Mouse (Mus musculus) brain, embryonic 14.5 days (tissue): ENCODE measurements around the gene Sort1. TPM values are rescaled to one million over a fixed set of nuclear protein-coding genes. Genes with fewer than 3 reads are reported as not detected.

Experiments used
- DNase-seq: peaks from one replicate; pipeline ENCODE4 v3.0.0-alpha.2; 2011; ENCODE audit warnings: low read depth
- CTCF ChIP-seq: fragments of 200-500 bp; IDR thresholded peaks from 2 replicates; pipeline ENCODE4 v1.5.1; 2012; ENCODE audit warnings: inconsistent platforms, mild to moderate bottlenecking, moderate library complexity, borderline replicate concordance; ENCODE audit not compliant: insufficient read depth, insufficient read length; ENCODE audit errors: extremely low read depth
- POLR2A ChIP-seq: fragments of 200-500 bp; IDR thresholded peaks from 2 replicates; pipeline ENCODE4 v1.6.1; 2012; ENCODE audit warnings: mild to moderate bottlenecking, inconsistent platforms, borderline replicate concordance; ENCODE audit not compliant: poor library complexity, insufficient read depth, insufficient read length, severe bottlenecking; ENCODE audit errors: extremely low read depth
- polyA plus RNA-seq: library from polyadenylated mRNA; depleted of rRNA; stranded (reverse); fragments of >200 nt; gene quantifications from 2 replicates; pipeline ENCODE4 v1.2.3, GENCODE M21; 2012; rRNA removed

Sort1 gene
- polyA plus RNA-seq, 1 experiment: 74.2 TPM

GRCm38 (mm10) chr3:108405536-108406305 lies 121.8 kb downstream of the Sort1 start:
- peak; percentile 87 for DNase-seq
- TF ChIP-seq CTCF: no peak
- TF ChIP-seq POLR2A: no peak

DNA sequence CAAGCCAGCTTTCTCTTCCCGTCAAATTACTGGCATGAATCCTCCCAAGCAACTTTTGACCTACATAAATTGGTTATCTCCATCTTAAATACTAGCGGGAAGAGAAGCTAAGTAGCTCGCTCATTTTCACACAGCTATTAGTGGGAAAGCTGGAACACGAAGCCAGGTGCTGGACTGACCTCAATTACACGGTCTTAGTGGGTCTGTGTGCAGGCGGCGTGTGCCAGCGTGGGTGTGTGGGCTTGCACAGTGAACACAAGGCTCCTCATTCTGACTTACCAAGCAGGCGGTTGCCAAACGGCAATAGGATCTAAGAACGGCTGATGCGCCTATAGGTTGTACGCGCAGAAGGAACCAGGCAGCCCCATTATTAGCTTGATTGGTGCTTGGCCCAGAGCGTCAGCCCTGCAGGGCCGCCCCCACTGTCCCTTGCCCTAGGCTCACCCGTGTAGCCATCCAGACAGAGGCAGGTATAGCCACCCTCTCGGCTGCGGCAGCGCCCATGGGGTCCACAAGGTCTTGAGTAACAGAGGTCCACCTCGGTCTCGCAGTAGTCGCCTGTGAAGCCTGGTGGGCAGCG lies 122.5 kb downstream of the Sort1 start:
- TF ChIP-seq CTCF: no peak
- no peak for TF ChIP-seq POLR2A
- DNase-seq: peak; percentile 61

DNA sequence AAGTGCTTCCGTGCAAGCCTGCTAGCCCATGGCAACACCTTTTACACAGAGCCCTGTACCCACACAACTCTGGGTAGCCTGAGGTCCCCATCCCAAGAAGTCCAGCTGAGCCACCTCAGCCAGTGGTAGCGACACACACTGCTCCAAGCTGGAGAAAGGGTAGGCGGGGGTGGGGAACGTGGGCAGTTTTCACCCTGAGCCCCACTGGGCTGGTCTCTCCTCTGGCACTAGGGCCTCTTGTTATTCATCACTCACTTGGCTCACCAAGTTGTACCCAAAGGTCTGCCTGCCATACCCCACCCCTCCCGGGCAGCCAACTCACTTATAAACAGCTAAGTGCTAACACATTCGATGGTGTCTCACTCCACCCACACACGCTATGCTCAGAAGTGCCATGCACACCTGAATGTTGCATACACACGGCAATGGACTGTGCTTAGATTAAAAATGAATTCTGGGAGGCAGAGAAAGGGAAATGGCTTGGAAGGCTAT lies 124.7 kb downstream of the Sort1 start:
- DNase-seq: no peak
- no peak for TF ChIP-seq POLR2A
- TF ChIP-seq CTCF: no peak

GRCm38 (mm10) chr3:108409656-108410358 lies 125.9 kb downstream of the Sort1 start:
- DNase-seq: peak; percentile 80
- TF ChIP-seq CTCF (no peak), POLR2A (no peak)

- DNase-seq: no peak
- TF ChIP-seq POLR2A (peak; percentile 7; the same call in 1 of the 2 replicates), CTCF (no peak)
Measured at GRCm38 (mm10) chr3:108410359-108410714, 126.5 kb downstream of the Sort1 start.

Other genes starting within 250 kb of the Sort1 start
- gene Gstm4, start 239.2 kb upstream of the Sort1 start, polyA plus RNA-seq: 13.2 and 15.3 TPM in 2 replicates
- gene Ampd2, start 197.4 kb upstream of the Sort1 start, polyA plus RNA-seq: 111 and 118 TPM in 2 replicates
- gene Gnat2, start 191.3 kb upstream of the Sort1 start, polyA plus RNA-seq: 0.05 and 0.18 TPM in 2 replicates
- gene Gnai3, start 137.9 kb upstream of the Sort1 start, polyA plus RNA-seq: 79.0 and 86.6 TPM in 2 replicates
- 1.5 and 2.6 TPM in 2 replicates for gene Gpr61, start 129.2 kb upstream of the Sort1 start, polyA plus RNA-seq
- gene Amigo1, start 97.7 kb upstream of the Sort1 start, polyA plus RNA-seq: 19.5 and 25.0 TPM in 2 replicates
- 8.4 and 8.7 TPM in 2 replicates for gene Cyb561d1, start 82.9 kb upstream of the Sort1 start, polyA plus RNA-seq
- gene Atxn7l2, start 73.1 kb upstream of the Sort1 start, polyA plus RNA-seq: 50.1 and 55.9 TPM in 2 replicates
- gene Sypl2, start 57.4 kb upstream of the Sort1 start, polyA plus RNA-seq: 1.0 and 2.8 TPM in 2 replicates
- gene Psma5, start 27.2 kb upstream of the Sort1 start, polyA plus RNA-seq: 135 and 166 TPM in 2 replicates
- 0.10 and 0.12 TPM in 2 replicates for gene Mybphl, start 80.8 kb downstream of the Sort1 start, polyA plus RNA-seq
- gene Psrc1, start 99.8 kb downstream of the Sort1 start, polyA plus RNA-seq: 27.1 and 71.0 TPM in 2 replicates
- 64.9 and 101 TPM in 2 replicates for gene Celsr2, start 131.5 kb downstream of the Sort1 start, polyA plus RNA-seq
- gene Sars, start 161.1 kb downstream of the Sort1 start, polyA plus RNA-seq: 120 and 161 TPM in 2 replicates